Mouse (Mus musculus) liver, embryonic 14.5 days (tissue): Measurements from ENCODE around the gene Sphkap.

ENCODE experiments used
- CTCF ChIP-seq: IDR thresholded peaks from 2 replicates; pipeline ENCODE4 v1.5.1; 2016; ENCODE audit warnings: antibody characterized with exemption, low read depth, control low read depth
- EP300 ChIP-seq: IDR thresholded peaks from 2 replicates; pipeline ENCODE4 v1.6.1; 2016; ENCODE audit warnings: antibody characterized with exemption, low read depth

DNA sequence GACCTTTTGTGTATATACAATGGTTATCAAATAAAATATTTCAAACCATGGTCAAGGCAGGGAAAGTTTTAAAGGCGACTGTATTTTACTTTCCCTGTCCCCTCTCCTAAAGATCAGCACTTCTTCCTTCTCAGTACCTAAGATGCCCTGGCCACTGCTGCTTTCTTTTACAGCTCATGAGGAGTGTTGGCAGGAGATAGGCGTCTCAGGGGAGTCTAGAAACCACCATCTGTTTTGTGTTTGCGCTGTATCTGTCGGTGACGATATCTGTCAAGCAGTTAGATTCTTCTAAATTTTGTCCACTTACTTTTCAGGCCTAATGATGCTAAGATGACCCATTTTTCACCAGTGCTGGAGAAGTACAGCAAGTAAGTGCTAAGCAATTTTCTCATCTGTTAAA is 43.3 kb upstream of the Sphkap start:
- no peak for TF ChIP-seq CTCF
- no peak for TF ChIP-seq EP300
